Mouse (Mus musculus) liver, adult 2 months (tissue): ENCODE measurements around the gene Neil3. TPM values are rescaled to one million over a fixed set of nuclear protein-coding genes. Genes with fewer than 3 reads are reported as not detected.

Source experiments
- DNase-seq: peaks from one replicate; pipeline ENCODE4 v3.0.0-alpha.2; 2011; ENCODE audit warnings: low read depth, low spot score; ENCODE audit errors: extremely low read depth
- H3K27ac ChIP-seq: fragments of 200-500 bp; replicated peaks from 2 replicates; pipeline ENCODE4 v1.5.1; 2012; ENCODE audit warnings: low read depth, mild to moderate bottlenecking, control low read depth, inconsistent platforms, low read length; ENCODE audit not compliant: insufficient read depth
- H3K27me3 ChIP-seq: fragments of 200-500 bp; 2 replicates; pipeline ENCODE4 v1.6.1; 2012; ENCODE audit warnings: mild to moderate bottlenecking, moderate library complexity, low read length, inconsistent platforms; ENCODE audit not compliant: control insufficient read depth, insufficient read depth
- H3K36me3 ChIP-seq: fragments of 200-500 bp; 2 replicates; pipeline ENCODE4 v1.6.1; 2012; ENCODE audit warnings: low read length, inconsistent platforms; ENCODE audit not compliant: control insufficient read depth, insufficient read depth
- H3K4me1 ChIP-seq: fragments of 200-500 bp; 2 replicates; pipeline ENCODE4 v1.6.1; 2011; ENCODE audit warnings: low read length; ENCODE audit not compliant: control insufficient read depth, insufficient read depth
- H3K4me3 ChIP-seq: fragments of 200-500 bp; 2 replicates; pipeline ENCODE4 v1.5.1; 2011; ENCODE audit warnings: low read depth, mild to moderate bottlenecking, control low read depth, low read length, moderate library complexity; ENCODE audit not compliant: insufficient read depth
- H3K79me2 ChIP-seq: fragments of 200-500 bp; 2 replicates; pipeline ENCODE4 v1.6.1; 2012; ENCODE audit warnings: inconsistent platforms, mild to moderate bottlenecking, low read length, moderate library complexity; ENCODE audit not compliant: control insufficient read depth, insufficient read depth
- H3K9ac ChIP-seq: fragments of 200-500 bp; 2 replicates; pipeline ENCODE4 v1.6.1; 2012; ENCODE audit warnings: low read depth, mild to moderate bottlenecking, control low read depth, inconsistent platforms, low read length
- CTCF ChIP-seq: fragments of 200-500 bp; IDR thresholded peaks from 2 replicates; pipeline ENCODE4 v1.5.1; 2011; ENCODE audit warnings: low read depth, low read length, control low read depth
- POLR2A ChIP-seq: fragments of 200-500 bp; IDR thresholded peaks from 2 replicates; pipeline ENCODE4 v1.6.1; 2011; ENCODE audit warnings: low read length, control low read depth; ENCODE audit not compliant: insufficient read depth; ENCODE audit errors: extremely low read depth
- WGBS: fragments of 180-500 bp; shearing (Covaris S2); methylation state at CpG from one replicate; pipeline ENCODE4 v1.1.7; 2018; 5-methylcytosine and 5-hydroxymethylcytosine counted together
- polyA plus RNA-seq: library from polyadenylated mRNA; depleted of rRNA; stranded (reverse); fragments of >200 nt; gene quantifications from 2 replicates; pipeline ENCODE4 v1.2.3, GENCODE M21; 2012
- total RNA-seq: library from RNA; depleted of rRNA; stranded (reverse); fragments of >200 nt; gene quantifications from 2 replicates; pipeline ENCODE4 v1.2.3, GENCODE M21; 2014

Gene Neil3
- total and polyA plus RNA-seq, 2 experiments, result 0.18 TPM; not detected in 1

DNA sequence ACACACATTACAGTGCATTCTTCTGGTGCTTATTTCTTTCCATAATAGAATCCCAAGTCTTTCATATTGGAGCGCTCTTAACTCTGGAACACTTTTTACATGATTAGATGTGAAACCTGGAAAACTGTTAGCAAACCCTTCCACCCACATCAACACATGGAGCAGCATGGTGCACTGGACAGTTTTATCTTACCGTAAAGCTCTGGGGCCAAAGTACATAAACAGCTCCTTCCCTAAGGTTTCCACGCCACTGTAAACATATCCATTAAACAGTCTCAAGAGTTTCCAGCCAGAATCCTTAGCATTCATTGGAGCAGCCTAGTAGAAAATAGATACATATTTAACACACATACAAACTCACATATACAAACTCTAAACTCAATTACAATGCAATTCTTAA, 15.4 kb downstream of the Neil3 start:
- Histone ChIP-seq H3K4me1 (no peaks in the 10 kb centered on the region), H3K79me2 (no peaks in the 10 kb centered on the region), H3K27ac (no peak overlapping the region), H3K36me3 (no peaks in the 10 kb centered on the region), H3K4me3 (no peak overlapping the region), H3K9ac (no peak overlapping the region), H3K27me3 (no peaks in the 10 kb centered on the region)
- WGBS, result 88% methylated on average over 3 of the region's 3 CpGs
- no peak for DNase-seq
- TF ChIP-seq POLR2A (no peak), CTCF (no peak)

GRCm38 (mm10) chr8:53619196-53619595, 19.7 kb downstream of the Neil3 start:
- H3K9ac ChIP-seq, result no peak overlapping the region
- H3K4me3 ChIP-seq, result no peak overlapping the region
- H3K36me3 ChIP-seq, result no peaks in the 10 kb centered on the region
- 100% methylated on average over 3 of the region's 3 CpGs for WGBS
- TF ChIP-seq POLR2A, result no peak
- no peak for TF ChIP-seq CTCF
- H3K79me2 ChIP-seq, result no peaks in the 10 kb centered on the region
- H3K27ac ChIP-seq, result no peak overlapping the region
- H3K27me3 ChIP-seq, result no peaks in the 10 kb centered on the region
- H3K4me1 ChIP-seq, result peaks cover 3% of the 10 kb centered on the region
- DNase-seq, result no peak

- Histone ChIP-seq H3K4me3 (no peak overlapping the region; the same call in 1 of the 2 replicates), H3K36me3 (no peaks in the 10 kb centered on the region), H3K27me3 (no peaks in the 10 kb centered on the region), H3K4me1 (peaks cover 3% of the 10 kb centered on the region), H3K9ac (no peak overlapping the region), H3K79me2 (no peaks in the 10 kb centered on the region), H3K27ac (no peak overlapping the region)
- TF ChIP-seq POLR2A, result no peak
- TF ChIP-seq CTCF, result no peak
- peak; percentile 3 for DNase-seq
- 36% methylated on average over 8 of the region's 8 CpGs for WGBS
Observed at GRCm38 (mm10) chr8:53614288-53614646, 24.6 kb downstream of the Neil3 start.

DNA sequence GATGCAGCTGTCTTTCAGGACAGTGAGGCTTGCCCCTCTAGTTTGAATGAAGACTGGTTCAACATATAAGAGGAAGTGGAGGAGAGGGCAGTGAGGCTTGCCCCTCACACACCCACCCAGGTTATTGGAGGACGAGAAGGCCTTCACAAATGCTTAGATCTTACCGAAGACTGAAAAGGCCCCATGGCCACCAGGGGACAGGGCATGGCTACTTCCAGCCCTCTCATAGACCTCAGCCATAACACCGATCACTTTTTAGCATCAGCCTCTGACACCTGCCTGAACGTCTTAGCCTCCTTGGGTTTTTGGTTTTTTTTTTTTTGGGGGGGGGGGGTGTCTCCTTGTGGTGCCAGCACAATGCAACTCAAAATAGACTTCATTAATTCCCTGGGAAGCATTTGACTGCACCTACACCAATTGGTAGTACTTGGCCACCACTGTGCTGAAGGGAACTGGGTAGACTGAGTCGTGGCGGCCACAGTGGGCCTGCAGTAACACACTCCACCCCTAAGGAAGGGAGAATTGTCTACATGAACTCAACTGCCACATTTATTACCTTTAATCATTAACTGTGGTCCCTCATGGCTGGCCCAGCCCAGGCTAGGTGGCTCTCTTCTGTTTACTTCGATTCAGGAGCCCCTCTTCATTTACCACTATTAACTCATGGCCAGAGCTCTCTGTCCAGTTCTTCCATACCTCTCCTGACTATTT, 25.1 kb downstream of the Neil3 start:
- Histone ChIP-seq H3K36me3 (no peaks in the 10 kb centered on the region), H3K9ac (no peak overlapping the region)

DNA sequence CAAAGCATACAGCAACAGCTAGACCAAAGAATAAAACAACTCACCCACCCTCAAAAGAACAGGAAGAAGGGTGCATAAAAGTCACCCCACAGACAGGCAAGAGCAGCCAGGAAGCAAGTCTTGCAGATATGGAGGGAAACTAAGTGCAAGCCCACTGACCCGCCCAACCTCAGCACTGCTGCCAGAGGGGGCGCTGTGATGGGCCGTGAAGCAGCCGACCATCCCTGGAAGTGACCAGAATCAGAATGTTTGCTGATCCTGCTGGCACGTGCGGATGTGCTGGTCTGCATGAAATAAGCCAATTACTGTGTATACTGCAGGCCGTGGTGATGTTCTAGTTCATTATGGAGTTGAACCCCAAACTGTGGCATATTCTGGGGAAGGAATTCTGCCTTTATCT, 26.6 kb downstream of the Neil3 start:
- Histone ChIP-seq H3K9ac (no peak overlapping the region), H3K36me3 (no peaks in the 10 kb centered on the region), H3K79me2 (no peaks in the 10 kb centered on the region), H3K27me3 (no peaks in the 10 kb centered on the region), H3K4me3 (no peak overlapping the region), H3K4me1 (peaks cover 3% of the 10 kb centered on the region), H3K27ac (no peak overlapping the region)
- 79% methylated on average over 7 of the region's 7 CpGs for WGBS
- TF ChIP-seq POLR2A (no peak), CTCF (no peak)
- no peak for DNase-seq

More for the DNA sequence above, 25.1 kb downstream of the Neil3 start:
- Histone ChIP-seq H3K79me2 (no peaks in the 10 kb centered on the region), H3K4me1 (peaks cover 3% of the 10 kb centered on the region), H3K27ac (no peak overlapping the region), H3K27me3 (no peaks in the 10 kb centered on the region), H3K4me3 (no peak overlapping the region)
- no peak for DNase-seq
- TF ChIP-seq CTCF (no peak), POLR2A (no peak)
- WGBS, result 72% methylated on average over 7 of the region's 7 CpGs

DNA sequence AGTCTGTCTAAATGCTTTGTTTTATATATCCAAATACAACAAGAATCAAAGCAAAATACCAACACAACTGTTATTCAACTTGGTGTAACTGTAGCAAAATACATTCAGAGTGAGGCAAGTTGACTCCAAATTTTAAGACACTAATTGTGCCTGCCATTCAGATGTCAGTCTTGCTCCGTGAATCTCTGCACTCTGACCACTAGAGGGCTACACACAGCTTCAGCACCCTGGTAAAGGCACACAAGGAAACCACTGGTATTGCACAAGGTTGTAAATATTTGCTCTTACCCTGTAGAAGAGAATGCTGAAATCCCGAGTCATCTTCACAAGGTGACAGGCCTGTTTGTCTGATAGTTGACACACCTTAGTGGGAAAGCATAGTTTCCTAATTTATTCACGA, 31.8 kb downstream of the Neil3 start:
- peak; percentile 91 for DNase-seq
- Histone ChIP-seq H3K4me1 (no peaks in the 10 kb centered on the region), H3K9ac (no peak overlapping the region), H3K27me3 (no peaks in the 10 kb centered on the region), H3K36me3 (no peaks in the 10 kb centered on the region), H3K79me2 (no peaks in the 10 kb centered on the region), H3K4me3 (no peak overlapping the region), H3K27ac (no peak overlapping the region)
- TF ChIP-seq CTCF, result peak; percentile 73
- TF ChIP-seq POLR2A, result no peak
- WGBS, result 11% methylated on average over 3 of the region's 3 CpGs
